Mouse (Mus musculus): ENCODE results near the gene Olfr66.

Olfr66 gene

GRCm38 (mm10) chr7:103886152-103886551 is at the start of gene Olfr66:
Gene Olfr66 (minus strand): TSS chr7:103886252.
- ATAC-seq (ENCODE audit: low TSS enrichment), result no peak

GRCm38 (mm10) chr7:103934264-103934663 is 48.2 kb upstream of the Olfr66 start, which contains the start of gene Olfr632:
Gene Olfr632 (plus strand): TSS chr7:103934347.
- no peak for ATAC-seq (ENCODE audit: low TSS enrichment)

- ATAC-seq (ENCODE audit: low TSS enrichment), result no peak
Measured at GRCm38 (mm10) chr7:103928525-103928924, 42.5 kb upstream of the Olfr66 start, which contains the start of gene Olfr631. Gene Olfr631 (plus strand): TSS chr7:103928825.

GRCm38 (mm10) chr7:103915338-103915737 is 29.3 kb upstream of the Olfr66 start:
- no peak for ATAC-seq (ENCODE audit: low TSS enrichment)

- no peak for ATAC-seq (ENCODE audit: low TSS enrichment)
Measured at GRCm38 (mm10) chr7:103912969-103913511, 27.0 kb upstream of the Olfr66 start.

GRCm38 (mm10) chr7:103910047-103910446 is 24.0 kb upstream of the Olfr66 start:
- ATAC-seq (ENCODE audit: low TSS enrichment), result no peak

- ATAC-seq (ENCODE audit: low TSS enrichment), result peak; percentile 50; the same call in 1 of the 2 replicates
Measured at GRCm38 (mm10) chr7:103903187-103903586, 17.1 kb upstream of the Olfr66 start, which contains the start of gene Olfr65. Gene Olfr65 (plus strand): TSS chr7:103903487.

- ATAC-seq (ENCODE audit: low TSS enrichment), result no peak
Measured at GRCm38 (mm10) chr7:103894385-103894784, 8.3 kb upstream of the Olfr66 start, which contains the start of gene Olfr64. Gene Olfr64 (minus strand): TSS chr7:103894485.

GRCm38 (mm10) chr7:103877093-103877492 is 9.0 kb downstream of the Olfr66 start:
- no peak for ATAC-seq (ENCODE audit: low TSS enrichment)

GRCm38 (mm10) chr7:103874451-103874850 is 11.6 kb downstream of the Olfr66 start:
- ATAC-seq (ENCODE audit: low TSS enrichment), result no peak

GRCm38 (mm10) chr7:103873064-103873463 is 13.0 kb downstream of the Olfr66 start:
- no peak for ATAC-seq (ENCODE audit: low TSS enrichment)

- no peak for ATAC-seq (ENCODE audit: low TSS enrichment)
Measured at GRCm38 (mm10) chr7:103870667-103871066, 15.4 kb downstream of the Olfr66 start.

- no peak for ATAC-seq (ENCODE audit: low TSS enrichment)
Measured at GRCm38 (mm10) chr7:103865716-103866115, 20.3 kb downstream of the Olfr66 start.

- ATAC-seq (ENCODE audit: low TSS enrichment), result no peak
Measured at GRCm38 (mm10) chr7:103861531-103861930, 24.5 kb downstream of the Olfr66 start.

- no peak for ATAC-seq (ENCODE audit: low TSS enrichment)
Measured at GRCm38 (mm10) chr7:103860855-103861254, 25.2 kb downstream of the Olfr66 start.

- ATAC-seq (ENCODE audit: low TSS enrichment), result no peak
Measured at GRCm38 (mm10) chr7:103859076-103859475, 27.0 kb downstream of the Olfr66 start.

GRCm38 (mm10) chr7:103854669-103855068 is 31.4 kb downstream of the Olfr66 start:
- no peak for ATAC-seq (ENCODE audit: low TSS enrichment)

- no peak for ATAC-seq (ENCODE audit: low TSS enrichment)
Measured at GRCm38 (mm10) chr7:103853090-103853489, 33.0 kb downstream of the Olfr66 start, which contains the start of gene Hbb-y. Gene Hbb-y (minus strand): TSS chr7:103853216.

GRCm38 (mm10) chr7:103844525-103845325 is 41.3 kb downstream of the Olfr66 start:
- no peak for ATAC-seq (ENCODE audit: low TSS enrichment)

GRCm38 (mm10) chr7:103843034-103843433 is 43.0 kb downstream of the Olfr66 start, which contains the start of gene Hbb-bh1:
Gene Hbb-bh1 (minus strand): TSS chr7:103843164.
- no peak for ATAC-seq (ENCODE audit: low TSS enrichment)

- no peak for ATAC-seq (ENCODE audit: low TSS enrichment)
Measured at GRCm38 (mm10) chr7:103840268-103840667, 45.8 kb downstream of the Olfr66 start, which contains the start of gene Hbb-bh2. Gene Hbb-bh2 (minus strand): TSS chr7:103840520.
